Mouse (Mus musculus): Measurements from ENCODE around the gene Rnf144b.

The Rnf144b gene

DNA sequence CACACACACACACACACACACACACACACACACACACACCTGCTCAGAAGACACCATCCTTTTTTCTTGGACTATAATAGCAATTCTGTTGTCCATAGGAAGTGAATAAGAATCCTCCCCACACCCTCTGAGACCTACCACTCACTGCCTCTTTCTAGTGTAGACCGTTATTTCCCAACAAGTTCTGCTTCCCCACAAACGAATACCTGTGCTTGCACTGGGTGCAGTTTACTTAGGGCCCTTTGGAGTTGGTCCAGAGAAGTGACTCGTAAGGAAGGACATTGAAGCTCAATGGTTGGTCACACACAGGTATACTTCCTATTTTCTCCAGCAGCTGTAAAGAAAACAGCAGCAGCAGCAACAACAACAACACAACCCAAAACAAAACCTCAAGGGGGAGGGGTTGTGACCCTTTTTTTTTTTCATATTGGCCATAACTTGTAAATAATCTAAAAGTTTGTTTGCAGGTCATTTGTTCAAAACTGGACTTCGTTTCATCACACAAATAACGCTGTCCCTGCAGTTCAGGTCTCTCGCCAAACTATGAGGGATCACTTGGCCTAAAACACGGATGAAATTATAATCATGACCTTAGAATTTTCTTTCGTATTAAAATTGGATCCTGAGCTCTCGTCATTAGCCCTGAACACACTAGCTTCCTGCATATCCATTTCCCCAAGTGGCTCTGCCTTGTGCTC lies 60.7 kb downstream of the Rnf144b start:
- DNase-seq = no peak

DNA sequence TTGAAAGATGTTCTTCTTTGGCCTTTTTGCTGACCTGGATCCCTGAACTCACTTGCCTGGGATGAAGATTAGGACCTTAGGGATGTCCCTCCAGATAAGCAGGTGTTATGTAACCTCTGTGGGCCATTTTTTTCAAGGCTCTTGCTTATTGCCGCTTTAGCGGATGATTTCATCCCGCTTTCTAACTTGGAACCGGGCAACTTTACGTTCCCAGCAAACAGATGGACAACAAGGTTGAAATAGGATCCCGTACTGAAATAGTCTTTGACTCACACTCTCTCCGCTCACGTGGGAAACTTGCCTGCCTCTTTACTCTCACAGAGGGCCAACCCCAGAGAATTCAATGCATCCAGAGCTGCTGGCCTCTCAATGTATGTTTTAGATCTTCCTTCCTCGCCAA lies 61.3 kb downstream of the Rnf144b start:
- DNase-seq = no peak

DNA sequence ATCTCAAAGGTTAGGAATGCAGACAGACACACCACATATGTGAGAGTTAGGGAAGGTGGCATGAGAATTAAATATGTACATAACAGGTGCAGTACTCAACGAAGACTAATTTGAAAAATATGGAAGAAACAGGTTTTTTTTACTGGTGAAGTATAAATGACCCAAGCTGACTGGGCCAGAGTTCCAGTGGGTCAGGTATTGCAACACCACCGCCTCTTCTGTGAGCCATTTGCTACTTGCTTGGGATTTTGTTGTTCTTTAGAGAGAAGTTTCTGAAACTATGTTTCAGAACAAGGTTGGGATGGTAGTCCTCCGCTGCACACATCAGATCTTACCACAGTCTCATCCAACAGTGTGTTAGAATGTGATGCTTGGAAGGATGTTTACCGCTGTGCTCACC lies 65.4 kb downstream of the Rnf144b start:
- DNase-seq = no peak

DNA sequence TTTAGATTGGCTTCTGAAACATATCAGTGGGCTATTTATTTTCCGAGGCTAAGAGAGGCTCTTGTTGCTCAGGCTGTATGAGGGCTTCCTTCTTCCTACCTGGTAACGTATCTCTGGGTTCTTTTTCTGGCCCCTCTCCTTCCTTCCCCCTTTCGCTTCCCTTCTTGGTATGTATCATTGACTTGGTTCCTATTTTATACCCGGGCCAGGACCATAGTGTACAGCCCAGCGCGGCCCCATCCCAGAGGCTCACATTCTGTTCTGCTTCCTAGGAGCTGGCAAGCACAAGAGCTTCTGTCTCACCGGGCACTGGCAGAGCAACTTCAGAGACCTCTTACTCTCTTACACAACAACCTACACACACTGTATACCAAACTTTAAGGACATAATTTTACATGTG lies 67.5 kb downstream of the Rnf144b start:
- no peak for DNase-seq

DNA sequence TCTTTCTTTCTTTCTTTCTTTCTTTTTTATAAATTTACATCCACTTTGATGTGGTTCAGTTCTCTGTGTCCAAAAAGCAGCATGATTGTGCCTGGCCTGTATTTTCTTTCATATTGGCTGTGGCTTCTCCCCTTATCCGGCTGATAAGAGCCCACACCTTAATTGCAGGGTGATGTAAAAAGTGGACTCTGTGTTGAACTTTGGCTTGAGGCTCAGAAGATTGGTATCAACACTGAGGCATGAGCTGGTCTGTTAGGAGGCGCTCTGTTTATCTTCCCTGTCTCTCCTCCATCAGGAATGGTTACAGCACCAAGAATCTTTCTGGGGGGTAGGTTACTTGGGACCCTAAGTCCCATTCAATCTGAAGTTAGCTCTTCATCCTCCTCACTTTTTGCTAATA lies 69.7 kb downstream of the Rnf144b start:
- DNase-seq = no peak

DNA sequence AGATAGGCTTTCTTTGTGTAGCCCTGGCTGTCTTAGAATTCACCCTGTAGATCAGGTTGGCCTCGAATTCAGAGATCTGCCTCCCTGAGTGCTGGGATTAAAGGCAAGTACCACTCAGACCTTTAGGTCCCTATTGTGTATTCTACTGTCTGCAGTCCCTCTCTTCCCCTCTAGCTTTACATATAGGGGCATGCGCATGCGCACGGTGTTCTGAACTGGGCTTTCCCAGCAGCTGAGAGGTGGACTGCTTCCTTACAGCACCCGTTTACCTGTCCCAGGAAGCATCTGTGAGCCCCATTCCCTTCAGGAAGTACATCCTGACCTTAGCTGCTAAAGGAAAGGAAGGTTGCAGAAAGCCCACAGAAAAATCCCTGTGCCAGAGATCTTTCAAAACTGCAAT lies 70.3 kb downstream of the Rnf144b start:
- DNase-seq = peak; percentile 19

DNA sequence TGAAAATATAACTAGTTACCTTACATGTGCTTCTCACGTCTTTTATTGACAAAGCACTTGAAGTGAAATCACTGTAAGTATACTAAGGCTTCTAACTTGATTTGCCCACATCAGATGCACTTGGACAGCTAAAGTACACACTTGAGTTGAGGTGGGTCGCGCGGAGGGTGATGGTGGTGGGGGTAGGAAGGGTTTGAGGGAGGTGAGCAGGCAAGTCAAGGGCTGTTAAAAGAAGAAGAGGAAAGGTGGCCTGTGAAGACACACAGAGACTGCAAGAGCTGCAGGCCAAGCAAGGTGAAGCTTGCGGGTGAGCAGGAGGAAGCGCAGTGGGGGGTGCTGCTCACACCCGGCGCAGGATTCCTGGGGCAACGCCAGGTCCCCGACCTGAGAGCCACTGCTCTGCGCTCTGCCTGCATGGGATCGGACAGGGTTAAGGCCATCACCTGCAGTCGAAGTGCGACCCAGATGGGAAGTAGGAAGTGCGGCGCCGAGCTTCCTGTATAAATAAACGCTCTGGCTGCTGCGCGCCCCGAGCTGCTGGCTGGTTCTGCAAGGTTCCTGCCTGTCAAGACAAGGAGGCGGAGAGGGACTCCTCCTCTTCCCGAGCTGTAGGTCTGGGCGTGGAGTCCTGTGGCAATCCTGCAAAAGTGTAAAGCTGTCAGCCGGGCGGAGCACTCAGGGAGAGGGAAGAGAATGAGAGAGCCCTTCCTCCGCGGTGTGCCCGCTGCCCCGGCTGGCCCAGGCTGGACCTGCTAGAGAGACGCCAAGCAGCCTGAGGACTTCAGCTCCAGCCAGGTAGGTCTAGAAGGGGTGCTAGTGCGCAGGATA lies 71.1 kb downstream of the Rnf144b start:
- peak; percentile 86 for DNase-seq

DNA sequence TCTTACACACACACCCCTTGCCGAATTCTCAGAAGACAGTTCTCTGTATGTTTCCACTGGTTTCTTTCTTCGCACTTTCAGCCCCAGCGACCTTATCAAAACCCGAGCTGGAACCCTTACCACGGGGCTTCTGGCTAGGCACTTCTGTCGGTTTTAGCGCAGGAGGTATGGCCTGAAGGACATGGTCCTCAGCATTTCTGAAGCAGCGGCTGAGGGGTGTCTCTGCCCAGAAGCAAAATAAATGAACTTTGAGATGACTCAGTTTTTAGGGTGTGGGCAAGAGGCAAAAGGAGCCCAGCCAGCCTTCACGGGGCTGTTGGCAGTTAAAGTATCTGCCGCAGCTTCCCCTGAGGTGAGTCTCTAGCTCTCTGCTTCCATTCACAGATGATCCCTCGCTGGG lies 72.2 kb downstream of the Rnf144b start:
- DNase-seq = no peak

DNA sequence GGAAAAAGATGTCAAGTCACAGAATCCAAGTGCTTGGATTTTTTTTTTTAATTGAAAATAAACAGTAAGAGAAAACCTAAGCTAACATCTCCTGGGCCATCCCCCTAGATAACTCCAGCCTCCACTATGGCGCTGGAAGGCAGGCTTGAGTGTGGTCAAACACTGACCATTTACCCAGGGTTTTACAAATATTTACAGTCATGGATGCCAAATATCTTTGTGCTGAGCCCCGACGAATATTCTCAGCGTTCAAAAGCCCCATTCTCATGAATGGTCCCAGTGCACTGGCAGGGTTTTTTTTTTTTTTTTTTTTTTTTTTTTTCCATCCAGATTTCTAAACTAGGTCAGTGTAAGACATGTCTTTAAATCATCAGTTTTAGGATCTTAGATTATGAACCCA lies 73.0 kb downstream of the Rnf144b start:
- no peak for DNase-seq

DNA sequence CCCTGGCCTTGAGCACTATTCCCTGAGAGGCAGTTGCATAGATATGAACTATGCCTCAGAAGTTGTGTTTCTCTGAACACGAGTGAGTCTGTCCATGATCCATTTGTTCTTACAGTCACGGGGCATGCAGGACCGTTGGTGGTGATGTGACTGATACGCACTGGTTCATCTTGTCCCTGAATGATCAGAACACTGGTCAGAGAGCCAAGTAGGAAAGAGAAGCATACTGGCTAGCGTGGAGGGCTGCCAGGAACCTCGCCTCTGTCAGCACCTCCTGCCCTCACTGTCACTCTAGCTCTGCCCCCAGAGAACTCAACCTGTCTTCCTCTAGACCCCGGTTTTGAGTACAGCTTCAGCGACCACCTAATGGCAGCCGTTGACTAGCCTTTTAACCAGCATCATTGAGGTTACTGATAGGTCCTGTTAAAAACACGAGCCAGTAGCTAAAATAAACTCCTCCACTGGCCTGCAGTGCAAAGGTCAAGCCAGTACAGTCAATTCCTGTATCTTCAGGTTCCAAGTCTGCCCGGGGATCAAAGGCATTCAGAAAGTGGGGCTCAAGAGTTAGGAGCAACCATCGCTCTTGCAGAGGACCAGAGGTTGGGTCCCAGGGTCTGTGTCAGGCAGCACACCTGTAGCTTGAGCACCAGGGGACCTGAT lies 77.7 kb downstream of the Rnf144b start:
- DNase-seq = peak; percentile 29

DNA sequence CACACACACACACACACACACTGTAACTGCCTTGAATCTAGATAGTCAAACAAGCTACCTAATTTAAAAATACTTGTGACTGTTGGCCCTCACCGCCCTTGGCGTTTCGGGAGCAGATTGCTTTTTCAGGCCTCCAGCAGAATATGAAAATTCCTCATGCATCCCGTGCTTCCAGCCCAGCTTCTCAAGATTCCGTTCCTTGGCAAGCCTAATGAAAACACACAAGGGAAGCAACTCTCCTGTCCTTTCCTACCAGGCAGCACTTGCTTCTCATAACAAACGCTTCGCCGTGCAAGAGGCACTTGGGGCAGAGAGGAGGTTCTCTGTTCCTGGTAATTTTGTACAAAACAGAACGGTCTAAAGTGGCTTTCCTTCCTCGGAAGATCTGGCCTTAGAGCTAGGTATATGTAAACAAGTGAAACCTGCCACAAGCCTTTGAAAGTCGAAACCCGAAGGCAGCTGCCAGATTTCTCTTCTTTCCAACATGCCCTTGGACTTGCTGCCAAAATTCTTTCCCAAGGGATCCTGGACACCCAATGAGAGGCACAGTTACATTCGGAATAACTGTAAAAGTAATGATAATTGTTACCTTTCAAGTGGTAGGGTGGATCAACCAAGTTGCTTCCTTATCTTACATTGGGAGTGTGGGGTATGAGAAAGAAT lies 79.6 kb downstream of the Rnf144b start:
- DNase-seq = peak; percentile 43

DNA sequence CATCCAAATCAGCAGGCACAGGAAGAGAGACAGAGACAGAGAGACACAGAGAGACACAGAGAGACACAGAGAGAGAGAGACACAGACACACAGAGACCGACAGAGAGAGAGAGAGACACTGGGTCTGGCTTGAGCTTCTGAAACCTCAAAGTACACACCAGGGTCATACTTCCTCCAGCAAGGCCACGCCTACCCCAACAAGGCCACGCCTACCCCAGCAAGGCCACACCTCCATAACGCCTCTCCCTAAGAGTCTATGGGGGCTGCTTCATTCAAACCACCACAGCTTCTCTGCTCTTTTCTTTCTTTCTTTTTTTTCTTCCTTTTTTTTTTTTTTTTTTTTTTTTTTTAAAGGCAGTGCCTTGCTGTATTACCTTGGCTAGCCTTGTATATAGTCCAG lies 88.0 kb downstream of the Rnf144b start:
- no peak for DNase-seq

DNA sequence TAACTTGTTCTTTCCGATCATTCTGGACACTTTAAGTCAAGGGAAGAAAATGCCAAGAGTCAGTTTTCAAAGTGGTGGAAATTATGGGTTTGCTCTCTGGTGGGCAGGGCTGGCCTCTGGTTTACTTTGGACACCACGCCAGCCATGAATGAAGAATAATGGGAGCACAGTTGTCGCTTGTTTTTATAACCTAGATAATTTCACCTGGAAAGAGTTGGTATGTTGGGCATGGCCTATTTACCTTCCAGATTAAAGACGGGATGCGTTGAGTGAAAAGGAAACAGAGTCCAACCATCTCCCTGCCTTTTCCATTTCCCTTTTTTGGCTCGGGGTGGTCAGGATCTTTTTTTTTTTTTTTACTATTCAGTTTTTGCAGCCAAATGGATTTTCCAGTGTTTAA lies 88.5 kb downstream of the Rnf144b start:
- DNase-seq = no peak

DNA sequence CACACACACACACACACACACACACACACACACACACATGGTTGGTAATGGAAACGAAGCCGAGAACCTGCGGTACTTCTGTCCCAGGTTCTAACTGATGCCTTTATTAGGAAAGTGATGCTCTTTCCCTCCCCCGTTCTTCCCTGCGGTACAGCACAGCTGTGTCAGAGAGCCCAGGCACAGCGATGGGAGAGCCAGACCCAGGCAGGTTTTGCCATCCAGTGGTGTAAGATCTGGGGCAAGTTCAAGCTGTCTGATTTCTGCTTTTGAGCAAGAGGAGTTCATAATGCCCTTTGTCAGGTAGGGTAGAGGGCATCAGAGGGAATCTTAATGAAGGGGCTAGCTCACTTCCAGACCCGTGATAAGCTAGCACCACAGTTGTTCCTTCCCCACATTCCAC lies 89.1 kb downstream of the Rnf144b start:
- no peak for DNase-seq

DNA sequence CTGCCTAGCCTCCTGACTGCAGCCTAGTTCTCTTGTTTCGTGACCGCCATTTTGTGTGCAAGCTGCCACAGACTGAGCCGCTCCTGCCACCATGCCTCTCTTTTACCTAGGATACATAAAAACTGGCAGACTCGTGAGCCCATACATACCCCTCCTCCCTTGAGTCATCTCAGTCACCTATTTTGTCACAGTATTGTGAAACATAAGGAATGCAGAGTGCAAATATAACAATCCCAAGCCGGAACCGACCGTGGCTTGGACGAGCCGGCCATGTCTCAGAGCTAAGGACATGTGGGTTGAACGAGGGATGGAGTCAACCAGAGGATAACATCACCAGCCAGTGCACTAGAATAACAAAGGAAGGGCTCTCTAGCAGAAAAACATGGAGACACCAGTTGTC lies 91.4 kb downstream of the Rnf144b start:
- DNase-seq = no peak

DNA sequence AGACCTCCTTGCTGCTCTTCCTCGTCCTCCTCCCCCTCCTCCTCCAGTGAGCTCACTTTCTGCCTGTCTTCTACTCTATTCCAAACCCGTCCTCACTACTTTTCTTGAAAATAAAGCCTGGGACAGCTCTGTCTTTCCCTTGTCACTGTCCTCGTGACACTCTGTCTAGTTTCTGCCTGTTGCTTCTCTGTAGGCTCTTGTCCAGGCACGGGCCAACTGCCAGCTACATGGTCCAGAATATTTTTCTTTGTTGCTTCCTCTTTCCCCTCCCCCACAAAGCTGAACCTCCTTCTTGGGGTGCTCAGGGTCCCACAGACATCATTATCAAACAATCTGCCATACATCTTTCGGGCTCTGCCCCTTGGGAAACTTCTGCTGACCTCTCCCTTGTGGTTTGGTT lies 92.4 kb downstream of the Rnf144b start:
- no peak for DNase-seq

DNA sequence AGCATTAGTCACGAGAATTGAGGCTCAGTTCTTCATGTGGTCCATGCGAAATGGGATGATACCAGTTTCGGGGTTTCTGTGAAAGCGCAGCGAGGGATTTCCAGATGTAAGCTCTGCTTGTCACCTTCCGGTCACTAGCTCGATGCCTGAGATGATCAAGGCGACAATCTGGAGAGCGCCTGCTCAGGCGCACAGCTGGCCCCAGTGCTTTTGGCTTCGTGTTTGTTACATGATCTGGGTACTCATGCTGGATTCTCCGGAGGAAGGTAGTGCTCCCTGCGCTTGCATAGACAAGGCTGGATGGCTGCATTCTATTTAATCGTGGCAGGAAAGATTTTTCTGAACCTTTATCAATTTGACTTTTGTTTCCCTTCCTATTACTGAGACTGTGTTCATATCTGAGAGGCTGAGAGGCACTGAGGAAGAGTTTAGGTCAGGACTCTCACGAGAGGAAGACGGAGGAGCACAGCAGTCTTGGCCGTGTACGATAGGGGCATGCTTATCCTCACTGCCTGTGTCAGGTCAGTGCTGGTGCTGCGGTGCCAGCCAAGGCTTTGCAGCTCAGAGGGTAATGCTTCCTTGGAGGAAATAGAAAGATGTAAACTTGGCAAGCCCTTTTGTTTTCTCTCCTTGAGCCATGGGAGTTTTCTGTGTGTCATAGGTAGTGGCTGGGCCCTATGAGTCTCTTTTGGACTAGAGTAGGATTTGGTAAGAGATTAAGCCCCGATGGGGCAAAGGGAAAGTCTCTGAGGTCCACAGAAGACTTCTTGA lies 93.5 kb downstream of the Rnf144b start:
- no peak for DNase-seq

DNA sequence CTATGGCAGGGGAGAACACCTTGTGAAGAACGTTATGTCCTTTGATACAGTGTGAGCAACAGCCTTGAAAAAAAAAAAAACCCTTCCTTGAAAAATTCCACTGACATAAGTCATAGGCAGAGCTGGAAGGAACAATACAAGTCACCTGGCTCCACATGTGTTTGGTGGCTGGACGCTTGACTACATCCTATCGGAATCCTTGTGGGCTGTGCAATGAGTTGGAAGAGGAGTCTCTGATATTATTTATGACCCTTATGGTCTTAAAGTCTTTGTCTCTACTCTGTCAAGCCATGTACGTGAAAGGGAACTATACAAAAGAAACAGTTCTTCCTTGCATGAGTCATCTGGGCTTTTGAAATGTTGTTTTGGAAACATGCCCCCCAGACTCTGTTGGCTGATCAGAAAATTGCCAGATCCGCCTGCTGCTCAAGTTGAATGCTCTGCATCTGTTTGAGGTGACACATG lies 94.7 kb downstream of the Rnf144b start:
- no peak for DNase-seq

DNA sequence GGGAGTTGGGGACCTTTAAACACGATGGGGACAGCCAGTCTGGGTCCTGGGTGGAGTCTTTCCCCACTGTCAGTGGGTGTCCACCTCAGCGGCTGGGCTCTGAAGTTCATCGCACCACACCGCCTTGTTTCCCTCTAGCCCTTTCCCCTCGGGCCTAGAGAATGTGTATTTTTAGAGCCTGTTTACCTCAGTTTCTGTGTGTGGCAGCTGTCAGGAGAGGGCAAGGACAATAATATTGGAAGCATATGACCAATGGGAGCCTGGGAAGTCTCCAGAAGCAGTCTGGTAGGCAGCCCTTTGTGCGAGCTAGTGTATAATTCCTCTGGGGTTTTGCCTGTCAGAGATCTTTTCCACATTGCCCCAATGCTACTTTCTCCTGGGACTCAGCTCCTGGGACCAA lies 95.9 kb downstream of the Rnf144b start:
- DNase-seq = no peak

DNA sequence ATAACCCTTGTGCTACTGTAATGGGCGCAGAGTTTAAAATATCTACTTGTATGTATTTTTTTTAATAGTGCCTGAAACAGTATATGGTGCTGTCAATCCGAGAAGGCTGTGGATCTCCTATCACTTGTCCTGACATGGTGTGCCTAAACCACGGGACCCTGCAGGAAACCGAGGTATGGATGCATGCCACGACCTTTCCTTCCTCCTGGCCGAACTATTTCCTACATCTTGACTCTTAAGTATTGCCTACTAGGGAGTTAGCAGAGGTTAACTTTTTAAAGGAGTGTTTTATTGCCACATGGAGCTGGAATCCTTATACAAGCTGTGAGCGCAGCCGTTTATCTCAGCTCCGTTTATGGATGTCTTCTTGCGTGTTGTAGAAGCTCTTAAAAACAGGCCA lies 98.0 kb downstream of the Rnf144b start:
- no peak for DNase-seq

DNA sequence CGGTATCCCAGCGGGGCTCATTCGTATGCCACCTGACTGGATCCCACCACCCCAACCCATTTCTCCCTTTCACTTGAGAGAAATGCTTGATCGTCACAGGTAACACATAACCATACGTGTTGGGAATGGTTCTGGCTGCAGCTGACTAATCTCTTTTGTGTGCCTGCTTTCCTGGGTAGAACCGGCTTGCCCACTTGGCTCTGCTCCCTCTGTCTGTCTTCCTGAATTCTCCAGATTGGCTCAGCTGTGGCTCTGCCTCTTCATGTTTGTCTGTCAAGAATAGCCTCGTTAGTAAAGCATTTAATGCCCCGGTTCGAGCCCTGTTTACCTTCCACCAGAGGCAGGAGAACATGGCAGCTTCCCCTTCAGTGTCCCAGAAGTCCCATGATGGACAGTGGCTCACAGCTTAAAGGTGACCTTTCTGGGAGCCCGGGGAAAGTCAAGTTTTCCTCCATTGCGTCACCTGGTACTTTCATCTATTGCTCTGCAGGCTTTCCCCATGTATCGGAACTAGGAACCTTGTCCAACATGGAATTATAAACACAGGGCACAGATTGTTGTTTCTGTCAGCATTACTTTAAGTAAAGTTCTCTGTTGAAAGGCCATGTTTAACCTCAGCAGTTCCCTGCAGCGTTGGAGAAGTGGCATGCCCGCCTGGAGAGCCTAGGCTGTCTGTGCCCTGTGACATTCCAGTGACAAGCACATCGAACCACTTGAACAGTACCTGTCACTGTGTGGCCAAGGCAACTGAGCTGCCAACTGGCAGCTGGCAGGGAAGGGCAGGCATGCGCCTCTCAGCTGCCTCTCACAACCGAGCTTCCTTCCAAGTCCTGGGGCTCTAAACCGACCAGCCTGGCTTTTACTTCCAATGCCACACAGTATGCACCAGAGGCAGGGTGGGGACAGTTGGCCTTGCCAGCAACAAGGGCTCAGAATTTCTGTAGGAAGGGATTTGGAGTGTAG lies 101.4 kb downstream of the Rnf144b start:
- peak; percentile 61 for DNase-seq

Measured in cerebellum, adult 11-12 months (tissue).